Mouse (Mus musculus): ENCODE measurements around the gene Sat1.

- no peak for TF ChIP-seq CTCF (IDR thresholded peaks at IDR 0.05; ENCODE audit: low read depth, low read length)
- TF ChIP-seq POLR2A (IDR thresholded peaks at IDR 0.05; ENCODE audit: insufficient read depth, low read length), result no peak
- no peak for TF ChIP-seq EP300 (IDR thresholded peaks at IDR 0.05; ENCODE audit: insufficient read depth, low read depth, low read length)
Observed at GRCm38 (mm10) chrX:155215501-155216248, 574 bp downstream of the Sat1 start.

All from ES-Bruce4 (cell line).